Mouse (Mus musculus) liver, embryonic 14.5 days (tissue): ENCODE measurements around the gene Ndufs4.
"Not testable (repeated sequence)": the region's sequence is repeated elsewhere in the genome, so short reads cannot be mapped to it uniquely, and the experiment has no call there.

Source experiments
- CTCF ChIP-seq: IDR thresholded peaks from 2 replicates; pipeline ENCODE4 v1.5.1; 2016; ENCODE audit warnings: antibody characterized with exemption, low read depth, control low read depth
- EP300 ChIP-seq: IDR thresholded peaks from 2 replicates; pipeline ENCODE4 v1.6.1; 2016; ENCODE audit warnings: antibody characterized with exemption, low read depth

GRCm38 (mm10) chr13:114278690-114279089 lies 109.4 kb downstream of the Ndufs4 start:
- not testable (repeated sequence) for TF ChIP-seq CTCF, EP300
